Mouse (Mus musculus) ES-Bruce4 (cell line): ENCODE results near the gene Obscn.

Experiments
- CTCF ChIP-seq: IDR thresholded peaks from one replicate; pipeline ENCODE4 v1.8.1; 2011; ENCODE audit warnings: low read depth, low read length
- EP300 ChIP-seq: IDR thresholded peaks from 2 replicates; pipeline ENCODE4 v1.6.1; 2011; ENCODE audit warnings: low read depth, low read length; ENCODE audit not compliant: insufficient read depth
- POLR2A ChIP-seq: IDR thresholded peaks from one replicate; pipeline ENCODE4 v1.8.1; 2011; ENCODE audit warnings: low read length; ENCODE audit not compliant: insufficient read depth

DNA sequence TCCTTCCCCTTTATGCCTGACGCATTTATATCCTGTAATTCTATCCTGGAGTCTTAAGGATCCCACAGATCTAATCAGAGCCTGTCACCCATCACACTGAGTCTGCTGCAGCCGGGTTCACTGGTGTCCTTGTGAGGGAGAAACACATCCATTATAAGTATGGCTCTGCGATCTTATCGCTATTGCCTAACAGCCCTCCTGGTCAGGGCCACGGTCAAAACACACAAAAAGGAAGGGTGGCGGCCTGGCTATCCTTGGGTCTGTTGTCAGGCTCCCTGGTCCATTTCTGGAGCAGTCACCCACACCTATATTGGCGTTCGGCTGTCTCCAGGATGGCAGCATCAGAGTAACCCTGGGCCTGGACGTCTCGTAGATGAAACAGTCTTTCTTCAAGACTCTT, 48.6 kb downstream of the Obscn start:
- TF ChIP-seq CTCF, result no peak
- TF ChIP-seq POLR2A, result no peak
- TF ChIP-seq EP300, result no peak
